Mouse (Mus musculus) heart, postnatal 0 days (tissue): ENCODE measurements around the gene Rnf7.

ENCODE experiments used
- CTCF ChIP-seq: IDR thresholded peaks from 2 replicates; pipeline ENCODE4 v1.5.1; 2016; ENCODE audit warnings: antibody characterized with exemption, control low read depth, low read depth
- EP300 ChIP-seq: IDR thresholded peaks from 2 replicates; pipeline ENCODE4 v1.6.1; 2016; ENCODE audit warnings: antibody characterized with exemption, low read depth

- TF ChIP-seq CTCF (no peak), EP300 (no peak)
These were observed 39.0 kb upstream of the Rnf7 start for GRCm38 (mm10) chr9:96517429-96517828.
